Mouse (Mus musculus): ENCODE results near the gene Baiap3. TPM values are rescaled to one million over a fixed set of nuclear protein-coding genes. Genes with fewer than 3 reads are reported as not detected.
A peak's percentile ranks its signal among the peaks of the same experiment; 100 is the strongest.

Baiap3 gene
- total and polyA plus RNA-seq, 2 experiments from 2014 or later: 27.3 to 79.3 TPM

- DNase-seq (ENCODE audit: low spot score): peak; percentile 31
- no peaks in the 10 kb centered on the region for H3K4me1 ChIP-seq (ENCODE audit: insufficient read depth, low read length)
- 0 out of 2 replicates have a peak, but pooled peaks cover 3% of the 10 kb centered on the region for H3K9me3 ChIP-seq (ENCODE audit: low read length)
Measured at GRCm38 (mm10) chr17:25282133-25282532, 26.0 kb upstream of the Baiap3 start.

GRCm38 (mm10) chr17:25275833-25276232, 19.7 kb upstream of the Baiap3 start:
- Histone ChIP-seq H3K9me3 (ENCODE audit: low read length) (no peaks in the 10 kb centered on the region), H3K4me1 (ENCODE audit: insufficient read depth, low read length) (peaks cover 23% of the 10 kb centered on the region), H3K9ac (replicated peaks; ENCODE audit: low read length) (no peak overlapping the region), H3K4me2 (ENCODE audit: low read depth, low read length) (no peak overlapping the region), H3K27ac (no peak overlapping the region), H3K27me3 (ENCODE audit: insufficient read depth, low read length) (no peaks in the 10 kb centered on the region), H3K4me3 (ENCODE audit: low read length) (no peak overlapping the region), H3K36me3 (ENCODE audit: insufficient read depth, low read length) (no peaks in the 10 kb centered on the region)
- ATAC-seq (no peak), DNase-seq (ENCODE audit: low spot score) (no peak)
- WGBS: 95% methylated on average over 3 of the region's 3 CpGs
- no peak for TF ChIP-seq CTCF (IDR thresholded peaks at IDR 0.05; ENCODE audit: low read depth)

More at GRCm38 (mm10) chr17:25282133-25282532, 26.0 kb upstream of the Baiap3 start:
- WGBS: 41% methylated on average over 11 of the region's 11 CpGs
- Histone ChIP-seq H3K4me3 (ENCODE audit: low read length) (no peak overlapping the region), H3K4me2 (ENCODE audit: low read depth, low read length) (no peak overlapping the region), H3K27me3 (ENCODE audit: insufficient read depth, low read length) (no peaks in the 10 kb centered on the region), H3K27ac (no peak overlapping the region), H3K9ac (replicated peaks; ENCODE audit: low read length) (no peak overlapping the region), H3K36me3 (ENCODE audit: insufficient read depth, low read length) (no peaks in the 10 kb centered on the region)
- no peak for TF ChIP-seq CTCF (IDR thresholded peaks at IDR 0.05; ENCODE audit: low read depth)
- no peak for ATAC-seq

GRCm38 (mm10) chr17:25274571-25275346, 18.6 kb upstream of the Baiap3 start, which contains the start of gene Ube2i:
TSS of gene Ube2i (minus strand) at chr17:25274622.
- Histone ChIP-seq H3K4me2 (ENCODE audit: low read depth, low read length) (peak within 1 kb of the TSS; percentile 99), H3K27ac (peak within 1 kb of the TSS; percentile 98), H3K9me3 (ENCODE audit: low read length) (no peaks in the 10 kb centered on the region), H3K4me1 (ENCODE audit: insufficient read depth, low read length) (peaks cover 23% of the 10 kb centered on the region), H3K4me3 (ENCODE audit: low read length) (peak within 1 kb of the TSS; percentile 82), H3K36me3 (ENCODE audit: insufficient read depth, low read length) (no peaks in the 10 kb centered on the region), H3K9ac (replicated peaks; ENCODE audit: low read length) (peak within 1 kb of the TSS; percentile 96), H3K27me3 (ENCODE audit: insufficient read depth, low read length) (no peaks in the 10 kb centered on the region)
- WGBS: 75% methylated on average over 9 of the region's 9 CpGs
- DNase-seq (ENCODE audit: low spot score) (no peak), ATAC-seq (no peak)
- TF ChIP-seq CTCF (IDR thresholded peaks at IDR 0.05; ENCODE audit: low read depth): no peak

- DNase-seq (ENCODE audit: low spot score) (peak; percentile 97), ATAC-seq (peak; percentile 93)
- Histone ChIP-seq H3K36me3 (ENCODE audit: insufficient read depth, low read length) (peaks cover 3% of the 10 kb centered on the region; the same call in 1 of the 2 replicates), H3K9me3 (ENCODE audit: low read length) (no peaks in the 10 kb centered on the region), H3K27ac (peak overlapping the region; percentile 98), H3K4me3 (ENCODE audit: low read length) (peak overlapping the region; percentile 82), H3K27me3 (ENCODE audit: insufficient read depth, low read length) (no peaks in the 10 kb centered on the region), H3K4me1 (ENCODE audit: insufficient read depth, low read length) (peaks cover 23% of the 10 kb centered on the region), H3K4me2 (ENCODE audit: low read depth, low read length) (peak overlapping the region; percentile 99), H3K9ac (replicated peaks; ENCODE audit: low read length) (peak overlapping the region; percentile 96)
- WGBS: under 1% methylated on average over 42 of the region's 45 CpGs
- peak; percentile 82 for TF ChIP-seq CTCF (IDR thresholded peaks at IDR 0.05; ENCODE audit: low read depth)
Measured at GRCm38 (mm10) chr17:25273706-25274501, 17.7 kb upstream of the Baiap3 start.

GRCm38 (mm10) chr17:25272951-25273705, 17.0 kb upstream of the Baiap3 start:
- WGBS: under 1% methylated on average over 77 of the region's 92 CpGs
- DNase-seq (ENCODE audit: low spot score): peak; percentile 93

GRCm38 (mm10) chr17:25272326-25272725, 16.2 kb upstream of the Baiap3 start:
- Histone ChIP-seq H3K4me1 (ENCODE audit: insufficient read depth, low read length) (peaks cover 23% of the 10 kb centered on the region), H3K9me3 (ENCODE audit: low read length) (no peaks in the 10 kb centered on the region), H3K4me3 (ENCODE audit: low read length) (peak overlapping the region; percentile 82), H3K36me3 (ENCODE audit: insufficient read depth, low read length) (peaks cover 18% of the 10 kb centered on the region), H3K27ac (peak overlapping the region; percentile 98), H3K4me2 (ENCODE audit: low read depth, low read length) (peak overlapping the region; percentile 99), H3K9ac (replicated peaks; ENCODE audit: low read length) (peak overlapping the region; percentile 96), H3K27me3 (ENCODE audit: insufficient read depth, low read length) (no peaks in the 10 kb centered on the region)
- under 1% methylated on average over 10 of the region's 10 CpGs for WGBS
- ATAC-seq (no peak), DNase-seq (ENCODE audit: low spot score) (no peak)
- TF ChIP-seq CTCF (IDR thresholded peaks at IDR 0.05; ENCODE audit: low read depth): 0 out of 2 replicates have a peak, but pooled peaks have one; percentile 13

More at GRCm38 (mm10) chr17:25272951-25273705, 17.0 kb upstream of the Baiap3 start:
- Histone ChIP-seq H3K9me3 (ENCODE audit: low read length) (no peaks in the 10 kb centered on the region), H3K4me1 (ENCODE audit: insufficient read depth, low read length) (peaks cover 23% of the 10 kb centered on the region), H3K27ac (peak overlapping the region; percentile 98), H3K27me3 (ENCODE audit: insufficient read depth, low read length) (no peaks in the 10 kb centered on the region), H3K9ac (replicated peaks; ENCODE audit: low read length) (peak overlapping the region; percentile 96), H3K4me2 (ENCODE audit: low read depth, low read length) (peak overlapping the region; percentile 99), H3K36me3 (ENCODE audit: insufficient read depth, low read length) (peaks cover 10% of the 10 kb centered on the region; the same call in 1 of the 2 replicates), H3K4me3 (ENCODE audit: low read length) (peak overlapping the region; percentile 82)
- peak; percentile 92 for ATAC-seq
- TF ChIP-seq CTCF (IDR thresholded peaks at IDR 0.05; ENCODE audit: low read depth): no peak
